Mouse (Mus musculus): ENCODE measurements around the gene Plppr3.

- no peak for TF ChIP-seq MAZ (IDR thresholded peaks at IDR 0.05; ENCODE audit: low read depth, low read length)
- TF ChIP-seq SMC3 (IDR thresholded peaks at IDR 0.05; ENCODE audit: low read depth, low read length): no peak
- peak in 1 of 2 experiments; percentile 45; a peak in 1 of 4 replicates for TF ChIP-seq POLR2A (IDR thresholded peaks at IDR 0.05; ENCODE audit: control insufficient read depth in 1 of 2, insufficient read depth in 1 of 2, low read depth in 1 of 2, low read length in 2 of 2, poor library complexity in 1 of 2)
- TF ChIP-seq NELFE (IDR thresholded peaks at IDR 0.05; ENCODE audit: low read depth, low read length): no peak; the same call in 1 of the 2 replicates
- no peak for TF ChIP-seq E2F4 (IDR thresholded peaks at IDR 0.05; ENCODE audit: borderline replicate concordance, low read depth, low read length)
- TF ChIP-seq CTCF (IDR thresholded peaks at IDR 0.05 in 2 of 3, conservative IDR thresholded peaks at IDR 0.05 in 1 of 3; ENCODE audit: control insufficient read depth in 1 of 3, insufficient read depth in 1 of 3, low read depth in 2 of 3, low read length in 3 of 3, poor library complexity in 1 of 3, severe bottlenecking in 1 of 3): no peak
- no peak for TF ChIP-seq SIN3A (IDR thresholded peaks at IDR 0.05; ENCODE audit: low read length)
These were observed 7.5 kb upstream of the Plppr3 start for GRCm38 (mm10) chr10:79881981-79882380.

Data from MEL (cell line).